Mouse (Mus musculus): ENCODE measurements around the gene Xpa. TPM values are rescaled to one million over a fixed set of nuclear protein-coding genes. Genes with fewer than 3 reads are reported as not detected.
"Not testable (repeated sequence)": the region's sequence is repeated elsewhere in the genome, so short reads cannot be mapped to it uniquely, and the experiment has no call there.

Gene Xpa
- polyA plus RNA-seq (2012; ENCODE audit: insufficient read depth, insufficient read length, missing spikeins) = 19.5 and 26.9 TPM in 2 replicates

- H3K4me1 ChIP-seq (ENCODE audit: control insufficient read depth, insufficient read depth, insufficient read length, low read length) = peaks cover 6% of the 10 kb centered on the region; the same call in 1 of the 2 replicates
- peak within 1 kb of the TSS; percentile 83 for H3K4me3 ChIP-seq (ENCODE audit: insufficient read depth, low read depth, low read length)
- H3K27ac ChIP-seq (replicated peaks; ENCODE audit: low read depth, low read length) = peak within 1 kb of the TSS; percentile 79
Measured at GRCm38 (mm10) chr4:46195781-46196487, at the start of gene Xpa. Xpa (minus strand) TSS chr4:46196311.

- no peak overlapping the region for H3K4me3 ChIP-seq (ENCODE audit: insufficient read depth, low read depth, low read length)
- H3K4me1 ChIP-seq (ENCODE audit: control insufficient read depth, insufficient read depth, insufficient read length, low read length) = no peaks in the 10 kb centered on the region
- H3K27ac ChIP-seq (replicated peaks; ENCODE audit: low read depth, low read length) = no peak overlapping the region
Measured at GRCm38 (mm10) chr4:46235871-46236270, 39.8 kb upstream of the Xpa start.

GRCm38 (mm10) chr4:46234739-46235138 lies 38.6 kb upstream of the Xpa start:
- H3K4me3 ChIP-seq (ENCODE audit: insufficient read depth, low read depth, low read length) = no peak overlapping the region
- H3K4me1 ChIP-seq (ENCODE audit: control insufficient read depth, insufficient read depth, insufficient read length, low read length) = no peaks in the 10 kb centered on the region
- H3K27ac ChIP-seq (replicated peaks; ENCODE audit: low read depth, low read length) = no peak overlapping the region

- Histone ChIP-seq H3K27ac (replicated peaks; ENCODE audit: low read depth, low read length) (no peak overlapping the region), H3K4me1 (ENCODE audit: control insufficient read depth, insufficient read depth, insufficient read length, low read length) (no peaks in the 10 kb centered on the region)
Measured at GRCm38 (mm10) chr4:46226972-46227535, 30.9 kb upstream of the Xpa start.

GRCm38 (mm10) chr4:46221090-46221489 lies 25.0 kb upstream of the Xpa start:
- H3K4me1 ChIP-seq (ENCODE audit: control insufficient read depth, insufficient read depth, insufficient read length, low read length) = no peaks in the 10 kb centered on the region
- H3K27ac ChIP-seq (replicated peaks; ENCODE audit: low read depth, low read length) = no peak overlapping the region
- no peak overlapping the region for H3K4me3 ChIP-seq (ENCODE audit: insufficient read depth, low read depth, low read length)

More at GRCm38 (mm10) chr4:46226972-46227535, 30.9 kb upstream of the Xpa start:
- no peak overlapping the region for H3K4me3 ChIP-seq (ENCODE audit: insufficient read depth, low read depth, low read length)

- Histone ChIP-seq H3K27ac (replicated peaks; ENCODE audit: low read depth, low read length) (no peak overlapping the region), H3K4me3 (ENCODE audit: insufficient read depth, low read depth, low read length) (peak overlapping the region; percentile 21), H3K4me1 (ENCODE audit: control insufficient read depth, insufficient read depth, insufficient read length, low read length) (no peaks in the 10 kb centered on the region)
Measured at GRCm38 (mm10) chr4:46202562-46203126, 6.5 kb upstream of the Xpa start.

GRCm38 (mm10) chr4:46201834-46202561 lies 5.9 kb upstream of the Xpa start:
- Histone ChIP-seq H3K27ac (replicated peaks; ENCODE audit: low read depth, low read length) (no peak overlapping the region), H3K4me3 (ENCODE audit: insufficient read depth, low read depth, low read length) (peak overlapping the region; percentile 21), H3K4me1 (ENCODE audit: control insufficient read depth, insufficient read depth, insufficient read length, low read length) (no peaks in the 10 kb centered on the region)

GRCm38 (mm10) chr4:46198064-46198463 lies 2.0 kb upstream of the Xpa start:
- H3K4me1 ChIP-seq (ENCODE audit: control insufficient read depth, insufficient read depth, insufficient read length, low read length) = peaks cover 6% of the 10 kb centered on the region; the same call in 1 of the 2 replicates
- no peak overlapping the region for H3K4me3 ChIP-seq (ENCODE audit: insufficient read depth, low read depth, low read length)
- no peak overlapping the region for H3K27ac ChIP-seq (replicated peaks; ENCODE audit: low read depth, low read length)

- Histone ChIP-seq H3K27ac (replicated peaks; ENCODE audit: low read depth, low read length) (peak overlapping the region; percentile 79), H3K4me3 (ENCODE audit: insufficient read depth, low read depth, low read length) (peak overlapping the region; percentile 83), H3K4me1 (ENCODE audit: control insufficient read depth, insufficient read depth, insufficient read length, low read length) (peaks cover 6% of the 10 kb centered on the region; the same call in 1 of the 2 replicates)
Measured at GRCm38 (mm10) chr4:46196513-46196912, 402 bp upstream of the Xpa start.

GRCm38 (mm10) chr4:46192011-46192410 lies 4.1 kb downstream of the Xpa start:
- not testable (repeated sequence) for H3K27ac ChIP-seq (replicated peaks; ENCODE audit: low read depth, low read length); H3K4me1 ChIP-seq (ENCODE audit: control insufficient read depth, insufficient read depth, insufficient read length, low read length); H3K4me3 ChIP-seq (ENCODE audit: insufficient read depth, low read depth, low read length)

GRCm38 (mm10) chr4:46186466-46186865 lies 9.6 kb downstream of the Xpa start:
- no peaks in the 10 kb centered on the region for H3K4me1 ChIP-seq (ENCODE audit: control insufficient read depth, insufficient read depth, insufficient read length, low read length)
- H3K4me3 ChIP-seq (ENCODE audit: insufficient read depth, low read depth, low read length) = no peak overlapping the region

GRCm38 (mm10) chr4:46185890-46186289 lies 10.2 kb downstream of the Xpa start:
- Histone ChIP-seq H3K4me3 (ENCODE audit: insufficient read depth, low read depth, low read length) (no peak overlapping the region), H3K27ac (replicated peaks; ENCODE audit: low read depth, low read length) (no peak overlapping the region), H3K4me1 (ENCODE audit: control insufficient read depth, insufficient read depth, insufficient read length, low read length) (no peaks in the 10 kb centered on the region)

More at GRCm38 (mm10) chr4:46186466-46186865, 9.6 kb downstream of the Xpa start:
- H3K27ac ChIP-seq (replicated peaks; ENCODE audit: low read depth, low read length) = no peak overlapping the region

- H3K4me1 ChIP-seq (ENCODE audit: control insufficient read depth, insufficient read depth, insufficient read length, low read length) = no peaks in the 10 kb centered on the region
- no peak overlapping the region for H3K27ac ChIP-seq (replicated peaks; ENCODE audit: low read depth, low read length)
- H3K4me3 ChIP-seq (ENCODE audit: insufficient read depth, low read depth, low read length) = no peak overlapping the region
Measured at GRCm38 (mm10) chr4:46185423-46185822, 10.7 kb downstream of the Xpa start.

- Histone ChIP-seq H3K4me1 (ENCODE audit: control insufficient read depth, insufficient read depth, insufficient read length, low read length) (no peaks in the 10 kb centered on the region), H3K4me3 (ENCODE audit: insufficient read depth, low read depth, low read length) (no peak overlapping the region), H3K27ac (replicated peaks; ENCODE audit: low read depth, low read length) (no peak overlapping the region)
Measured at GRCm38 (mm10) chr4:46182181-46182580, 13.9 kb downstream of the Xpa start.

- H3K4me1 ChIP-seq (ENCODE audit: control insufficient read depth, insufficient read depth, insufficient read length, low read length) = no peaks in the 10 kb centered on the region
- no peak overlapping the region for H3K27ac ChIP-seq (replicated peaks; ENCODE audit: low read depth, low read length)
- H3K4me3 ChIP-seq (ENCODE audit: insufficient read depth, low read depth, low read length) = no peak overlapping the region
Measured at GRCm38 (mm10) chr4:46181168-46181567, 14.9 kb downstream of the Xpa start.
